33 mouse cellular contexts compared by ENCODE assay signal in genomic region chr11:115464851-115465250, GRCm38 (mm10). TPM values are rescaled to one million over a fixed set of nuclear protein-coding genes. Genes with fewer than 3 reads are reported as not detected.
DNase-seq lines count a peak whose midpoint lies in the region; ATAC-seq and TF ChIP-seq lines count a peak whose summit lies in the region.
"Had no signal": no experiment of that assay in that cellular context is flagged by ENCODE, and none has a peak within 500 bp of the region (broad histone marks: within the 10 kb centered on the region; RNA-seq: fewer than 3 reads in every experiment).

No protein-coding gene starts in this region.

- no peak overlapping the region for H3K27ac ChIP-seq in heart, embryonic 11.5 days (ENCODE audit: low read depth, low read length)
- H3K27ac ChIP-seq in kidney, embryonic 16.5 days (ENCODE audit: low read length) = no peak overlapping the region
- peak overlapping the region; percentile 96 for H3K27ac ChIP-seq in thymus, adult 2 months (ENCODE audit: control insufficient read depth, insufficient read depth, low read length)
- H3K27ac ChIP-seq: embryonic facial prominence, embryonic 10.5 days; forebrain, embryonic 10.5 days; hindbrain, embryonic 13.5 days; macrophage; midbrain, embryonic 15.5 days; neural tube, embryonic 13.5 days had no signal

- no peak for ATAC-seq in heart, embryonic 11.5 days (replicated peaks; ENCODE audit: insufficient number of reproducible peaks, low FRiP score, low TSS enrichment)
- no peak for ATAC-seq in kidney, embryonic 16.5 days (ENCODE audit: low FRiP score, low TSS enrichment)
- ATAC-seq in erythroblast, adult 5-6 weeks (replicated peaks; ENCODE audit: low FRiP score, poor library complexity, severe bottlenecking) = no peak
- ATAC-seq: forebrain, embryonic 16.5 days; inflammation-experienced regulatory T-cells, adult 6 months; midbrain, embryonic 15.5 days; Patski had no signal

- no peaks in the 10 kb centered on the region for H3K27me3 ChIP-seq in heart, embryonic 11.5 days (ENCODE audit: control insufficient read depth, insufficient read depth, low read length)
- no peaks in the 10 kb centered on the region for H3K27me3 ChIP-seq in kidney, embryonic 16.5 days (ENCODE audit: insufficient read depth, low read length)
- no peaks in the 10 kb centered on the region for H3K27me3 ChIP-seq in thymus, adult 2 months (ENCODE audit: control insufficient read depth, insufficient read depth, low read length)
- H3K27me3 ChIP-seq: midbrain, embryonic 15.5 days; Patski had no signal

- DNase-seq in heart, adult 11 months = peak; percentile 86
- DNase-seq in kidney, postnatal 36 days = no peak
- peak; percentile 60 for DNase-seq in thymus, adult 2 months
- DNase-seq in thymus, postnatal 4 days = peak; percentile 66
- no peak for DNase-seq in urinary bladder, adult 18-20 months (ENCODE audit: low spot score in 2 of 2)
- DNase-seq: adrenal gland, adult 2 months; cerebellum, adult 11 months; cerebellum, adult 9-11 months; gastrocnemius, postnatal 36 days; heart, postnatal 36 days; kidney, adult 8-10 months; retina, postnatal 1 day; right cerebral cortex, postnatal 25 days had no signal

- no peak for TF ChIP-seq POLR2A in thymus, adult 2 months (IDR thresholded peaks at IDR 0.05; ENCODE audit: control insufficient read depth, extremely low read depth, insufficient read depth, low read length, poor library complexity)

- TF ChIP-seq CTCF in thymus, adult 2 months (IDR thresholded peaks at IDR 0.05; ENCODE audit: borderline replicate concordance, control insufficient read depth, extremely low read depth, insufficient read depth, low read length, poor library complexity) = no peak

- no peak overlapping the region for H3K9ac ChIP-seq in heart, embryonic 11.5 days (ENCODE audit: low read depth, low read length)
- H3K9ac ChIP-seq in kidney, embryonic 16.5 days (replicated peaks; ENCODE audit: low read length) = no peak overlapping the region
- H3K9ac ChIP-seq: hindbrain, embryonic 13.5 days; midbrain, embryonic 15.5 days; neural tube, embryonic 13.5 days had no signal

- H3K36me3 ChIP-seq in heart, embryonic 11.5 days (ENCODE audit: control insufficient read depth, insufficient read depth, low read length) = no peaks in the 10 kb centered on the region
- no peaks in the 10 kb centered on the region for H3K36me3 ChIP-seq in kidney, embryonic 16.5 days (ENCODE audit: insufficient read depth, low read length)
- peaks cover 33% of the 10 kb centered on the region for H3K36me3 ChIP-seq in thymus, adult 2 months (ENCODE audit: control insufficient read depth, insufficient read depth, low read length)
- H3K36me3 ChIP-seq: embryonic facial prominence, embryonic 10.5 days; forebrain, embryonic 10.5 days; G1E; hindbrain, embryonic 13.5 days; midbrain, embryonic 15.5 days; neural tube, embryonic 13.5 days had no signal

- H3K4me3 ChIP-seq in heart, embryonic 11.5 days (ENCODE audit: low read depth, low read length) = no peak overlapping the region
- no peak overlapping the region for H3K4me3 ChIP-seq in kidney, embryonic 16.5 days (ENCODE audit: low read length)
- peak overlapping the region; percentile 59 for H3K4me3 ChIP-seq in thymus, adult 2 months (ENCODE audit: control insufficient read depth, insufficient read depth, low read length)
- H3K4me3 ChIP-seq: embryonic facial prominence, embryonic 10.5 days; forebrain, embryonic 10.5 days; hindbrain, embryonic 13.5 days; midbrain, embryonic 15.5 days; neural tube, embryonic 13.5 days had no signal

- peaks cover 14% of the 10 kb centered on the region for H3K4me1 ChIP-seq in heart, embryonic 11.5 days (ENCODE audit: control insufficient read depth, insufficient read depth, low read length)
- peaks cover 3% of the 10 kb centered on the region; the same call in 1 of the 2 replicates for H3K4me1 ChIP-seq in kidney, embryonic 16.5 days (ENCODE audit: insufficient read depth, low read length)
- peaks cover 44% of the 10 kb centered on the region for H3K4me1 ChIP-seq in thymus, adult 2 months (replicated peaks; ENCODE audit: control insufficient read depth, insufficient read depth, low read length)
- H3K4me1 ChIP-seq: midbrain, embryonic 15.5 days had no signal

- 78% methylated on average over 8 of the region's 8 CpGs for WGBS in heart, embryonic 11.5 days (ENCODE audit: insufficient replicate concordance)
- WGBS in kidney, embryonic 16.5 days = 79% methylated on average over 8 of the region's 8 CpGs
- 40% methylated on average over 8 of the region's 8 CpGs for WGBS in thymus, adult 2 months

- no peak overlapping the region for H3K4me2 ChIP-seq in heart, embryonic 11.5 days
- 0 out of 2 replicates have a peak overlapping the region, but pooled peaks have one; percentile 38 for H3K4me2 ChIP-seq in kidney, embryonic 16.5 days (replicated peaks; ENCODE audit: low read depth, low read length)
- H3K4me2 ChIP-seq: hindbrain, embryonic 13.5 days; midbrain, embryonic 15.5 days; neural tube, embryonic 13.5 days had no signal

- no peaks in the 10 kb centered on the region for H3K9me3 ChIP-seq in heart, embryonic 11.5 days (replicated peaks; ENCODE audit: control insufficient read depth, low read length)
- no peaks in the 10 kb centered on the region for H3K9me3 ChIP-seq in kidney, embryonic 16.5 days (ENCODE audit: low read length)
- H3K9me3 ChIP-seq: embryonic facial prominence, embryonic 10.5 days; forebrain, embryonic 10.5 days; G1E; hindbrain, embryonic 13.5 days; midbrain, embryonic 15.5 days; neural tube, embryonic 13.5 days had no signal

RNA-seq across cellular contexts. Expression of gene Slc16a5, which starts 2.6 kb away (rescaled TPM):
- not detected in 2 replicates for polyA plus RNA-seq in heart, embryonic 11.5 days (2014; fragmentation: Nextera tagmentation; extraction: Ambion mirVana)
- polyA plus RNA-seq in kidney, embryonic 16.5 days (2015; fragmentation: Nextera tagmentation; extraction: Ambion mirVana) = 28.4 and 31.5 TPM in 2 replicates
- polyA plus RNA-seq in thymus, adult 2 months (2012; rRNA removed) = 446 and 456 TPM in 2 replicates
- total RNA-seq in erythroblast, adult 5-6 weeks (2015; ENCODE audit: low replicate concordance) = not detected in 2 replicates
- total RNA-seq in erythroblast, adult 5-6 weeks (2017; ENCODE audit: low replicate concordance) = not detected in 2 replicates
- total RNA-seq: heart, postnatal 36 days; layer of hippocampus, postnatal 14 days; left cerebral cortex, adult 8-10 months had no signal
- polyA plus RNA-seq: adrenal gland, adult 2 months; cortical plate, adult 2 months; forebrain, embryonic 16.5 days; G1E; macrophage had no signal

RNA-seq across cellular contexts. Expression of gene Armc7, which starts 10.6 kb away (rescaled TPM):
- 5.1 and 5.7 TPM in 2 replicates for polyA plus RNA-seq in heart, embryonic 11.5 days (2014; fragmentation: Nextera tagmentation; extraction: Ambion mirVana)
- 9.0 and 10.5 TPM in 2 replicates for polyA plus RNA-seq in kidney, embryonic 16.5 days (2015; fragmentation: Nextera tagmentation; extraction: Ambion mirVana)
- polyA plus RNA-seq in thymus, adult 2 months (2012; rRNA removed) = 86.1 and 91.3 TPM in 2 replicates
- 2.5 and 3.8 TPM in 2 replicates for total RNA-seq in erythroblast, adult 5-6 weeks (2015; ENCODE audit: low replicate concordance)
- 1.5 and 5.5 TPM in 2 replicates for total RNA-seq in erythroblast, adult 5-6 weeks (2017; ENCODE audit: low replicate concordance)

RNA-seq across cellular contexts. Expression of gene Trim80, which starts 24.5 kb away (rescaled TPM):
- polyA plus RNA-seq in heart, embryonic 11.5 days (2014; fragmentation: Nextera tagmentation; extraction: Ambion mirVana) = 0.26 TPM in 1 of 2 replicates, not detected in the other
- 0.12 and 0.35 TPM in 2 replicates for polyA plus RNA-seq in kidney, embryonic 16.5 days (2015; fragmentation: Nextera tagmentation; extraction: Ambion mirVana)
- 0.79 and 0.80 TPM in 2 replicates for polyA plus RNA-seq in thymus, adult 2 months (2012; rRNA removed)
- not detected in 2 replicates for total RNA-seq in erythroblast, adult 5-6 weeks (2015; ENCODE audit: low replicate concordance)
- not detected in 2 replicates for total RNA-seq in erythroblast, adult 5-6 weeks (2017; ENCODE audit: low replicate concordance)
- total RNA-seq: adrenal gland, postnatal 4 days; CH12.LX; G1E; gastrocnemius, postnatal 36 days; heart, postnatal 36 days; layer of hippocampus, postnatal 14 days had no signal
- polyA plus RNA-seq: cortical plate, adult 2 months; forebrain, embryonic 16.5 days; G1E; hindbrain, embryonic 13.5 days; inflammation-experienced regulatory T-cells, adult 6 months; limb, embryonic 11.5 days; lung, embryonic 16.5 days; macrophage; midbrain, embryonic 15.5 days; neural tube, embryonic 13.5 days; Patski had no signal

RNA-seq across cellular contexts. Expression of gene Nt5c, which starts 26.8 kb away (rescaled TPM):
- polyA plus RNA-seq in heart, embryonic 11.5 days (2014; fragmentation: Nextera tagmentation; extraction: Ambion mirVana) = 70.5 and 76.3 TPM in 2 replicates
- 77.6 and 82.1 TPM in 2 replicates for polyA plus RNA-seq in kidney, embryonic 16.5 days (2015; fragmentation: Nextera tagmentation; extraction: Ambion mirVana)
- 122 and 145 TPM in 2 replicates for polyA plus RNA-seq in thymus, adult 2 months (2012; rRNA removed)
- total RNA-seq in erythroblast, adult 5-6 weeks (2015; ENCODE audit: low replicate concordance) = 32.8 and 52.3 TPM in 2 replicates
- total RNA-seq in erythroblast, adult 5-6 weeks (2017; ENCODE audit: low replicate concordance) = 14.1 and 16.0 TPM in 2 replicates

RNA-seq across cellular contexts. Expression of gene Kctd2, which starts 44.9 kb away (rescaled TPM):
- polyA plus RNA-seq in heart, embryonic 11.5 days (2014; fragmentation: Nextera tagmentation; extraction: Ambion mirVana) = 12.0 and 12.7 TPM in 2 replicates
- 4.7 and 4.8 TPM in 2 replicates for polyA plus RNA-seq in kidney, embryonic 16.5 days (2015; fragmentation: Nextera tagmentation; extraction: Ambion mirVana)
- 65.5 and 69.1 TPM in 2 replicates for polyA plus RNA-seq in thymus, adult 2 months (2012; rRNA removed)
- total RNA-seq in erythroblast, adult 5-6 weeks (2015; ENCODE audit: low replicate concordance) = 2.1 and 5.9 TPM in 2 replicates
- total RNA-seq in erythroblast, adult 5-6 weeks (2017; ENCODE audit: low replicate concordance) = 2.8 and 8.3 TPM in 2 replicates

Comparison
In these comparisons a context has a peak if more than half of its experiments do, and no peak if none do; other contexts are left out.
1. DNase-seq: peak in heart, adult 11 months (single experiment), thymus, adult 2 months (single experiment) and thymus, postnatal 4 days (single experiment); none in kidney, postnatal 36 days (0 of 2) and urinary bladder, adult 18-20 months (0 of 2).
2. RNA of gene Slc16a5, which starts 2.6 kb away (polyA plus RNA-seq): 446 to 456 TPM in thymus, adult 2 months and 28.4 to 31.5 TPM in kidney, embryonic 16.5 days; not detected in heart, embryonic 11.5 days; every median in the first group is over 10 times any median in the second.